Mouse (Mus musculus): ENCODE data around the gene Cdca5.

DNA sequence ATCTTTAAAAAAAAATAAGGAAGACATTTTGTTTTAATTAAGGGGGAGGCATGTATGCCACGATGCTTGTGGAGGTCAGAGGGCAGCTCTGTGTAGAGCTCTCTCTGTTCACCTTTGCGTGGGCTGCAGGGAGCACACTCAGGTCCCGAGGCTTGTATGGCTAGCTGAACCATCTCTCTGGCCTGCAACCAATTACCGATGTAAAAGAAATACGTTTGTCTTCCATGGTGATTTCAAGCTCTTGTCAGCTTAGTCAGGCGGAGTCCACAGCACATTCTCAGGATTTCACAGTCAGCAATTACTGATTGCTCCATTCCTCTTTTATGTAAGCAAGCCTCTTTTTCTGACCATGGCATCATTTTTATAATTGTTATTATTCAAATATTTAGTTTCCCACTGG, 16.4 kb downstream of the Cdca5 start:
- TF ChIP-seq POLR2A (IDR thresholded peaks at IDR 0.05; ENCODE audit: borderline replicate concordance, low read depth, low read length): no peak
- TF ChIP-seq CTCF (IDR thresholded peaks at IDR 0.05; ENCODE audit: low read depth, low read length): no peak

Measured in bone marrow macrophage, adult 2 months (primary cell).